Mouse (Mus musculus): Measurements from ENCODE around the gene Nbeal2. TPM values are rescaled to one million over a fixed set of nuclear protein-coding genes. Genes with fewer than 3 reads are reported as not detected.

The Nbeal2 gene
- polyA plus RNA-seq, 1 experiment from 2014 or later, result 4.2 TPM

DNA sequence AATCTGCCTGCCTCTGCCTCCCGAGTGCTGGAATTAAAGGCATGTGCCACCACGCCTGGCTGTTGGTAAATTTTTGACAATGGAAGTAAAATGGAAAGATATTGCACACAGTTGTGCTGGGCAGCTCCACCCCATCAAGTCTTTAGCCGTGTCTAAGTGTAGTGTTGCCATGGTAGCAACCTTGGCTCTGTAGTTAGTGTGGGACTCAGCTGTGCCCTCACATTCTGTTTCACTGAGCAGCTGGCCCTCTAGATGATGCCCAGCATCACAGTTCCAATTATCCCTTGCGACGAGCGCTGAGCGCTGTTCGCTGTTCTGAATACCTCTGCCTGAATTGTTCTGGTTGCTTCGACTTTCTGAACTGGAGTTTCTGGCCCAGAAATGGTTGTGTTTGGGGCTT is 27.9 kb upstream of the Nbeal2 start:
- no peak overlapping the region for H3K4me3 ChIP-seq (ENCODE audit: low read length)
- H3K27ac ChIP-seq (ENCODE audit: low read length), result no peak overlapping the region
- H3K36me3 ChIP-seq (ENCODE audit: control insufficient read depth, insufficient read depth, low read length), result no peaks in the 10 kb centered on the region
- no peaks in the 10 kb centered on the region for H3K27me3 ChIP-seq (replicated peaks; ENCODE audit: control insufficient read depth, insufficient read depth, low read length)
- ATAC-seq, result no peak
- H3K9me3 ChIP-seq (ENCODE audit: control insufficient read depth, low read length), result no peaks in the 10 kb centered on the region
- H3K4me2 ChIP-seq (ENCODE audit: low read depth, low read length), result no peak overlapping the region
- no peak overlapping the region for H3K9ac ChIP-seq (ENCODE audit: low read depth, low read length)
- H3K4me1 ChIP-seq (ENCODE audit: control insufficient read depth, insufficient read depth, low read length), result peaks cover 57% of the 10 kb centered on the region
- WGBS, result 71% methylated on average over 9 of the region's 9 CpGs

DNA sequence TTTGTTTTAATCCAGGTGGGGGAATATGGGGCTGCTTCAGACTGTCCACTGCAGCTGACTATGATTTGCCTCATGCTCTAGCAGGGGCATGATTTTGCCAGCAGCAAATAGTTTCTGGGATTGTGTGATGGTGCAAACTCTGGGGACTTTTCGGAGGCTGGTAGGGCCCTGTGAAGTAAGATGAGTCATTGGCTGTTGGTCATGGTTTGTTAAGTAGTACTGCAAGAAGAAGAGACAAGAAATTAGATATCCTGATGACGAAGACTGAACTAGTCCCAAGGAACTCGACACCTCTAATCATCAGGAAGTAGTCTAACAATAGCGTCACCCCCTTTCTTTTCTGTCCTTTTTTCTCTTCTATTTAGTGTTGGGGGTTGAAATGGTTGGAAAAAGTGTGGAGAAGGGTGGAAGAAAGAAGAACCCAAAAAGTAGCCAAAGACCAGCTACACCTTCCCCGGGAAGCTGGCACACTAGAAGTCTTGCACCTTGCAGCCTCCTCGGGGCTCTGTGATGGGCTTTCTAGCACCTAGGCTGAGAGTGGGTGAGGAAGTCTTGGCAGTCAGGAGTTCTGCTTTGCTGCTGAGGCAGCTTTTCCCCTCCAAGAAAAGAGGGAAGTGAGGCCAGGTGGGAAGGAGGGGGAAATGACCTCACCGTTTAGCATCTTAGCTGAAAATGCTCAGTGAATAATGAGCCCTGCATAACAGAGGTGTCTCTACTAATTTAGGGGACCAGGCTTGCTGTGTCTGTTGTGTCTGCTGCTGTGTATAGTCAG is 27.0 kb upstream of the Nbeal2 start:
- no peak for ATAC-seq

DNA sequence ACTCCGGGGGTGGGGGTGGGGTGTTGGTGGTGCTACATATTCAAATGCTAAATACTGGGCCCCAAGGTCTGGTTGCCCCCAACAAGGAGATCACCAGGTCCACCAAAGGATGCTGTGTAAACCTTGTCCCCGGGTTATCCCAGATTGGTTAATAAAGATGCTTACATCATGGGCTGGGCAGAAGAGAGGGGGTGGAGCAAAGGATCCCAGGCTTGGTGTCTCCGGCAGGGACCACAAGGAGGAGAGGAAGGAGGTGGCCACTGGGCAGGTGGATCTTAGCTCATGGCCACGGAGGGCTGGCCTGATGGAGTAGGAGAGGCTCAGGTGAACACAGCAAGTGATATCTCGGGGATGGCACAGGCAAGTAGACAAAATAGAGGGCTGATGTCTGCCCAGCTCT is 24.9 kb upstream of the Nbeal2 start:
- H3K4me3 ChIP-seq (ENCODE audit: low read length), result no peak overlapping the region
- no peak overlapping the region for H3K27ac ChIP-seq (ENCODE audit: low read length)
- ATAC-seq, result no peak
- no peaks in the 10 kb centered on the region for H3K36me3 ChIP-seq (ENCODE audit: control insufficient read depth, insufficient read depth, low read length)
- no peaks in the 10 kb centered on the region for H3K9me3 ChIP-seq (ENCODE audit: control insufficient read depth, low read length)
- H3K4me2 ChIP-seq (ENCODE audit: low read depth, low read length), result no peak overlapping the region
- no peak overlapping the region for H3K9ac ChIP-seq (ENCODE audit: low read depth, low read length)
- H3K27me3 ChIP-seq (replicated peaks; ENCODE audit: control insufficient read depth, insufficient read depth, low read length), result no peaks in the 10 kb centered on the region
- peaks cover 40% of the 10 kb centered on the region for H3K4me1 ChIP-seq (ENCODE audit: control insufficient read depth, insufficient read depth, low read length)
- WGBS, result 71% methylated on average over 5 of the region's 5 CpGs

More for the DNA sequence above, 27.0 kb upstream of the Nbeal2 start:
- WGBS, result 82% methylated on average over 7 of the region's 7 CpGs
- Histone ChIP-seq H3K36me3 (ENCODE audit: control insufficient read depth, insufficient read depth, low read length) (no peaks in the 10 kb centered on the region), H3K4me3 (ENCODE audit: low read length) (no peak overlapping the region), H3K27ac (ENCODE audit: low read length) (no peak overlapping the region), H3K9me3 (ENCODE audit: control insufficient read depth, low read length) (no peaks in the 10 kb centered on the region), H3K4me2 (ENCODE audit: low read depth, low read length) (no peak overlapping the region), H3K4me1 (ENCODE audit: control insufficient read depth, insufficient read depth, low read length) (peaks cover 57% of the 10 kb centered on the region), H3K27me3 (replicated peaks; ENCODE audit: control insufficient read depth, insufficient read depth, low read length) (no peaks in the 10 kb centered on the region), H3K9ac (ENCODE audit: low read depth, low read length) (no peak overlapping the region; the same call in 1 of the 2 replicates)

DNA sequence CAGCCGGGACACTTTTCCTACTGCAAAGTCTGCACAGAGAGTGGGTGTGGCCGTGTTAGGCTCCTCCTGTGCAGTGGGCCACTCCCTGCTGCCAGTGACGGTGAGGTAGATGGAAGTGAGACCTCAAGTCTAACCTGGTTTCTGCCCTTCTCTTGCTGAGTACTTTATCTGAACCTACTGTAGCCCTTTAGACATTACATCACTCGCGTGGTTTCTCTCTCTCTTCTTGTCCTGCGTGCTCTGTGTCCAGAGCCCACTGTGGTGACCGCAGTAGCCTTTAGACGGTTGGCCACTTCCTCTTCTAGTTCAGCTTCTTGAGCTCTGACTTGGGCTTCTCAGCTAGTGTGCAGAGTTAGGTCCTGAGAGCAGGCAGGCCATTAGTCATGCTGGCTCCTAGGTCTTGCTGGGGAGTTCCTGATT is 22.5 kb upstream of the Nbeal2 start:
- peak; percentile 69 for ATAC-seq
- peaks cover 37% of the 10 kb centered on the region for H3K4me1 ChIP-seq (ENCODE audit: control insufficient read depth, insufficient read depth, low read length)
- WGBS, result 74% methylated on average over 8 of the region's 8 CpGs
- H3K4me2 ChIP-seq (ENCODE audit: low read depth, low read length), result no peak overlapping the region
- no peaks in the 10 kb centered on the region for H3K27me3 ChIP-seq (replicated peaks; ENCODE audit: control insufficient read depth, insufficient read depth, low read length)
- H3K36me3 ChIP-seq (ENCODE audit: control insufficient read depth, insufficient read depth, low read length), result no peaks in the 10 kb centered on the region
- H3K9me3 ChIP-seq (ENCODE audit: control insufficient read depth, low read length), result no peaks in the 10 kb centered on the region
- no peak overlapping the region for H3K4me3 ChIP-seq (ENCODE audit: low read length)
- peak overlapping the region; percentile 10; the same call in 1 of the 2 replicates for H3K27ac ChIP-seq (ENCODE audit: low read length)
- no peak overlapping the region for H3K9ac ChIP-seq (ENCODE audit: low read depth, low read length)

GRCm38 (mm10) chr9:110673107-110673752 is 19.3 kb upstream of the Nbeal2 start:
- Histone ChIP-seq H3K4me1 (ENCODE audit: control insufficient read depth, insufficient read depth, low read length) (peaks cover 60% of the 10 kb centered on the region), H3K9ac (ENCODE audit: low read depth, low read length) (0 out of 2 replicates have a peak overlapping the region, but pooled peaks have one; percentile 19), H3K4me3 (ENCODE audit: low read length) (no peak overlapping the region), H3K4me2 (ENCODE audit: low read depth, low read length) (no peak overlapping the region), H3K27me3 (replicated peaks; ENCODE audit: control insufficient read depth, insufficient read depth, low read length) (no peaks in the 10 kb centered on the region), H3K27ac (ENCODE audit: low read length) (0 out of 2 replicates have a peak overlapping the region, but pooled peaks have one; percentile 6), H3K36me3 (ENCODE audit: control insufficient read depth, insufficient read depth, low read length) (no peaks in the 10 kb centered on the region), H3K9me3 (ENCODE audit: control insufficient read depth, low read length) (no peaks in the 10 kb centered on the region)
- no peak for ATAC-seq
- WGBS, result 61% methylated on average over 10 of the region's 10 CpGs

- Histone ChIP-seq H3K9ac (ENCODE audit: low read depth, low read length) (no peak overlapping the region), H3K4me1 (ENCODE audit: control insufficient read depth, insufficient read depth, low read length) (peaks cover 56% of the 10 kb centered on the region), H3K9me3 (ENCODE audit: control insufficient read depth, low read length) (no peaks in the 10 kb centered on the region), H3K27ac (ENCODE audit: low read length) (peak overlapping the region; percentile 6; the same call in 1 of the 2 replicates), H3K4me2 (ENCODE audit: low read depth, low read length) (no peak overlapping the region), H3K27me3 (replicated peaks; ENCODE audit: control insufficient read depth, insufficient read depth, low read length) (no peaks in the 10 kb centered on the region), H3K36me3 (ENCODE audit: control insufficient read depth, insufficient read depth, low read length) (no peaks in the 10 kb centered on the region), H3K4me3 (ENCODE audit: low read length) (no peak overlapping the region)
- 61% methylated on average over 7 of the region's 7 CpGs for whole genome bisulfite sequencing
- no peak for ATAC-seq
Observed at GRCm38 (mm10) chr9:110672462-110673106, 18.6 kb upstream of the Nbeal2 start.

DNA sequence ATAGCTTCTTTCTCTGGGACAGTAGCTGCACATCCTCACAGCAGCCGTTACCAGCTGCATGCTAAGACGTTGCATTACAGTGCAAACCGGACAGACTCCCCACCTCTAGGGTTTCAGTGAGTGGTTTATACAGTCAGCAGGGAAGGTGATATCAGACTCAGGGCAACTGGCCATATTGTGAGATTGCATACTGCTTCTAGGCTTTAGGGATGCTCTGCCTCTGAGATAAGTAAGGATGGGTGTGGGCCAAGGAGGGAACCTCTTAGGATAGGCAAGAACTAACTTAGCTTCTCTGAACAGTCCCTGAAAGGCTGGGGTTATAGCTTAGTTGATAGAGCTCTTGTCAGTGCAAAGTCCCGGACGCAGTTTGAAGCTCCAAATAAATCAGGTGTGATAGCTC is 15.8 kb upstream of the Nbeal2 start:
- H3K36me3 ChIP-seq (ENCODE audit: control insufficient read depth, insufficient read depth, low read length), result no peaks in the 10 kb centered on the region
- H3K9ac ChIP-seq (ENCODE audit: low read depth, low read length), result no peak overlapping the region
- no peak overlapping the region for H3K4me3 ChIP-seq (ENCODE audit: low read length)
- no peak overlapping the region for H3K4me2 ChIP-seq (ENCODE audit: low read depth, low read length)
- peaks cover 55% of the 10 kb centered on the region for H3K4me1 ChIP-seq (ENCODE audit: control insufficient read depth, insufficient read depth, low read length)
- no peaks in the 10 kb centered on the region for H3K27me3 ChIP-seq (replicated peaks; ENCODE audit: control insufficient read depth, insufficient read depth, low read length)
- no peak overlapping the region for H3K27ac ChIP-seq (ENCODE audit: low read length)
- no peak for ATAC-seq
- WGBS, result 78% methylated on average over 5 of the region's 5 CpGs
- no peaks in the 10 kb centered on the region for H3K9me3 ChIP-seq (ENCODE audit: control insufficient read depth, low read length)

GRCm38 (mm10) chr9:110668601-110669293 is 14.8 kb upstream of the Nbeal2 start:
- H3K27ac ChIP-seq (ENCODE audit: low read length), result peak overlapping the region; percentile 55
- no peak overlapping the region for H3K4me3 ChIP-seq (ENCODE audit: low read length)
- no peaks in the 10 kb centered on the region for H3K9me3 ChIP-seq (ENCODE audit: control insufficient read depth, low read length)
- H3K27me3 ChIP-seq (replicated peaks; ENCODE audit: control insufficient read depth, insufficient read depth, low read length), result no peaks in the 10 kb centered on the region
- 70% methylated on average over 6 of the region's 6 CpGs for WGBS
- H3K9ac ChIP-seq (ENCODE audit: low read depth, low read length), result no peak overlapping the region
- H3K4me2 ChIP-seq (ENCODE audit: low read depth, low read length), result no peak overlapping the region
- H3K36me3 ChIP-seq (ENCODE audit: control insufficient read depth, insufficient read depth, low read length), result no peaks in the 10 kb centered on the region
- peak; percentile 64 for ATAC-seq
- peaks cover 58% of the 10 kb centered on the region for H3K4me1 ChIP-seq (ENCODE audit: control insufficient read depth, insufficient read depth, low read length)

Measured in intestine, embryonic 16.5 days (tissue).